Mouse (Mus musculus): ENCODE data around the gene Nutf2. TPM values are rescaled to one million over a fixed set of nuclear protein-coding genes. Genes with fewer than 3 reads are reported as not detected.
A peak's percentile ranks its signal among the peaks of the same experiment; 100 is the strongest.

Gene Nutf2
- polyA plus RNA-seq, 1 experiment from 2014 or later, result 241 TPM

DNA sequence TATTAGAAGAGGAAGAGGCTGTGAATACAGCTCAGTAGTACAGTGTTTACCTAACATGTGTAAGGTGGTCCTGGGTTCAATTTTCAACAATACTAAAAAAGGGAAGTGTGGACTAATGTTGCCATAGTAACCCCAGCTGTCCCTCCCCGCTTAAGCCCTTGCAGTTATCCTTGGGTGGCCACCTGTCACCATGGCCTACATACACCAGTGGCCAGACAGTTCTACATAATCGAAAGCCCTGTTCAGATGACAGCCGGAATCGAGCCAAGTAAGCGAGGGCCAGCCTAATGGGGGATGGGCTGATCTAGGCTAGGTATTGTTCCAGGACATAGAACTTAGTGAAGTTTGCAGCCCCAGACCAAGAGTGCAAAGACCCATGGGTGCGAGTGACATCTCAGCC, 23.4 kb upstream of the Nutf2 start:
- H3K4me2 ChIP-seq (replicated peaks), result no peak overlapping the region
- ATAC-seq (ENCODE audit: low FRiP score), result no peak
- WGBS, result 84% methylated on average over 6 of the region's 6 CpGs
- no peaks in the 10 kb centered on the region for H3K4me1 ChIP-seq
- no peaks in the 10 kb centered on the region for H3K9me3 ChIP-seq (replicated peaks)
- no peak overlapping the region for H3K4me3 ChIP-seq
- H3K27ac ChIP-seq, result no peak overlapping the region
- H3K36me3 ChIP-seq, result no peaks in the 10 kb centered on the region
- H3K27me3 ChIP-seq, result no peaks in the 10 kb centered on the region
- no peak overlapping the region for H3K9ac ChIP-seq

DNA sequence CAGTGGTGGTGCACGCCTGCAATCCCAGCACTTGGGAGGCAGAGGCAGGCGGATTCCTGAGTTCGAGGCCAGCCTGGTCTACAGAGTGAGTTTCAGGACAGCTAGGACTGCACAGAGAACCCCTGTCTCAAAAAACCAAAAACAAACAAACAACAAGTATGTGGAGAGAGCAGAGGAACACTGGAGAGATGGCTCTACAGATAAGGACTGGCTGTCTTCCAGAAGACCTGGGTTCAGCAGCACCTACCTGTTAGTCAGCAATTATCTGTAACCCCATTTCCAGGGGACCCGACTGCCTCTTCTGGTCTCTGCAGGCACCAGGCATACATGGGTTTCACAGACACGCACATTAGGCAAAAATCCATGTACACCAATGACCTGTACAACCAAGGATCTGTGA, 21.2 kb upstream of the Nutf2 start:
- H3K9ac ChIP-seq, result no peak overlapping the region
- H3K4me3 ChIP-seq, result no peak overlapping the region
- 91% methylated on average over 5 of the region's 5 CpGs for whole genome bisulfite sequencing
- H3K36me3 ChIP-seq, result peaks cover 8% of the 10 kb centered on the region
- ATAC-seq (ENCODE audit: low FRiP score), result no peak
- H3K4me2 ChIP-seq (replicated peaks), result no peak overlapping the region
- H3K27ac ChIP-seq, result no peak overlapping the region
- H3K9me3 ChIP-seq (replicated peaks), result no peaks in the 10 kb centered on the region
- H3K27me3 ChIP-seq, result no peaks in the 10 kb centered on the region
- no peaks in the 10 kb centered on the region for H3K4me1 ChIP-seq

DNA sequence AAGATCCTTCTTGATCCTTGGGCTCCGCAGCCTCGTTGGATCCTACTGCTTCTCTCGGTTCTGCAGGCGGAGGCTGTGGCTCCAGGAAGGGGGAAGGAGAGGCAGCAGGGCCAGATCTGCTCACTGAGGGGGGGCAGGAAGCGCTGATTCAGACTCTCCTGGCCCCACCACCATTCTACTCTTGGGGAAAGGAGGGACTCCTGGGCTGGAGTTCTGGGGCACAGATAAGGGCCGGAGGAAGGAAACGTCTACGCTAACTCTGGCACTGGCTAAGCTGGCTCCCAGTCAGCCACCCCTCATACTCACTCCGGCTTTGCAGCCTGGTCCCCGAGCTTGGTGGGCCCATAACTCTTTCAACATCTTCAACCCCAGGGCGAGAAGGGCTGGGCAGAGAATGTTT, 13.7 kb upstream of the Nutf2 start:
- H3K36me3 ChIP-seq, result peaks cover 63% of the 10 kb centered on the region
- 93% methylated on average over 11 of the region's 11 CpGs for WGBS

DNA sequence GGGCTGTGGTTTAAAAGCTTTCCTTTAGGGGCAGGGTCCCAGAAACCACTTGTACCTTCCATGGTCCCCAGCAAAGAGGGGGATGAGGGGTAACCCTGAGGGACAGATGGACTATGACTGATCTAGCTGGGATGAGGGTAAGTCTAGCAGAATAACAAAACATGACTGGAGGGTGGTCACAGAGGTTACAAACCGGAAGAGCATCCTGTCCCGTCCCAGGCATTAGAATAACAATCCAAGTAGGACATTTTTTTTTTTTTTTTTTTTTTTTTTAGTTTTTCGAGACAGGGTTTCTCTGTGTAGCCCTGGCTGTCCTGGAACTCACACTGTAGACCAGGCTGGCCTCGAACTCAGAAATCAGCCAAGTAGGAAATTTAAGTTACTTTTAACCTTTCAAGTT, 10.4 kb upstream of the Nutf2 start:
- no peak overlapping the region for H3K27ac ChIP-seq
- peaks cover 47% of the 10 kb centered on the region for H3K36me3 ChIP-seq
- ATAC-seq (ENCODE audit: low FRiP score), result no peak
- H3K9me3 ChIP-seq (replicated peaks), result no peaks in the 10 kb centered on the region
- H3K27me3 ChIP-seq, result no peaks in the 10 kb centered on the region
- WGBS, result 76% methylated on average over 4 of the region's 4 CpGs
- H3K9ac ChIP-seq, result no peak overlapping the region
- H3K4me1 ChIP-seq, result peaks cover 10% of the 10 kb centered on the region
- no peak overlapping the region for H3K4me3 ChIP-seq
- 0 out of 2 replicates have a peak overlapping the region, but pooled peaks have one; percentile 84 for H3K4me2 ChIP-seq (replicated peaks)

More for the DNA sequence above, 13.7 kb upstream of the Nutf2 start:
- Histone ChIP-seq H3K4me3 (no peak overlapping the region), H3K9me3 (replicated peaks) (no peaks in the 10 kb centered on the region), H3K4me1 (peaks cover 7% of the 10 kb centered on the region), H3K9ac (no peak overlapping the region), H3K27me3 (no peaks in the 10 kb centered on the region), H3K4me2 (replicated peaks) (no peak overlapping the region), H3K27ac (no peak overlapping the region)
- no peak for ATAC-seq (ENCODE audit: low FRiP score)

DNA sequence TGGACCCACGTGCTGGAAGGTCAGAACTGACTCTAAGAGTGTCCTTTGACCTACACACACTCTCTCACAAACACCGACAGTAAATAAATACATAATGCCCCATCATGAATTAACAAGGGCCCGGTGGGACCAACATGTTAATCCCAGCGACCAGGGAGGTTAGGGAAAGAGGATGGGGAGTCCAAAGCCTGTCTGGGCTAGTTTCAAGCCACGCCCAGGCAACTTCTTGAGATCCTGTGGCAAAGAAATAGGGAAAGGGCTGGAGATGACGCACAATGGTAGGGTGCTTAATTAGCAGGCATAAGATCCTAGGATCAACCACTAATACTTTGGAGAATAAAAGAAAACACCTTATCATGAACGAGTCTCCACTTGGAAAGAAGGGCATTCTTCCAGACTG, 9.8 kb upstream of the Nutf2 start:
- Histone ChIP-seq H3K9ac (no peak overlapping the region), H3K4me3 (peak overlapping the region; percentile 13)
- ATAC-seq (ENCODE audit: low FRiP score), result no peak

DNA sequence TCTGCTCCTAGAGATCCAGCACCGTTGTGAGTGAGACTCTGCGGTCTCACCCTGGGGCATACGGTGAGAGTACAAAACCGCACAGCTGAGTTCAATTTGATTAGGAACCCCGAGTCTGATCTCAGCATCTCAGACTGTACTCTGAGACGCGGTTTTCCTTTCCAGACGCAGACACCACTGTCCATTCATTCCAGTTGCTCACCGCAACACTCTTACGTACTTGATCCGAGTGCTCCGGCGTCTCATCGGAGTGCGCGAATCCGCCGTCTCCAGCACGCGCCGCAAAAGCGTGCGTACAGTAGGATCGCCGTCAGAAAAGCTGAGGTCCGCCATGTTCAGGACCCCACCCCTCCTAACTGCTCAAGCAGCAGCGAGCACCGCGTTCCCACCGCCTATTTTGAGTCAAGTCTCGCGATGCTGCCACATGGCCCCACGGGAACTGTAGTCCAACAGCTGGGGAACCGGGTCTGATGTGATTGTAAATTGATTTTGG, 8.7 kb upstream of the Nutf2 start:
- Histone ChIP-seq H3K4me1 (peaks cover 17% of the 10 kb centered on the region), H3K27ac (peak overlapping the region; percentile 77), H3K9ac (peak overlapping the region; percentile 87), H3K9me3 (replicated peaks) (no peaks in the 10 kb centered on the region), H3K27me3 (no peaks in the 10 kb centered on the region), H3K36me3 (peaks cover 30% of the 10 kb centered on the region), H3K4me2 (replicated peaks) (peak overlapping the region; percentile 84), H3K4me3 (peak overlapping the region; percentile 77)
- WGBS, result under 1% methylated on average over 34 of the region's 34 CpGs
- peak; percentile 79 for ATAC-seq (ENCODE audit: low FRiP score)

More for the DNA sequence above, 9.8 kb upstream of the Nutf2 start:
- peak overlapping the region; percentile 84 for H3K4me2 ChIP-seq (replicated peaks)
- H3K27me3 ChIP-seq, result no peaks in the 10 kb centered on the region
- peaks cover 41% of the 10 kb centered on the region for H3K36me3 ChIP-seq
- WGBS, result 82% methylated on average over 7 of the region's 7 CpGs
- peaks cover 10% of the 10 kb centered on the region for H3K4me1 ChIP-seq
- H3K9me3 ChIP-seq (replicated peaks), result no peaks in the 10 kb centered on the region
- no peak overlapping the region for H3K27ac ChIP-seq

DNA sequence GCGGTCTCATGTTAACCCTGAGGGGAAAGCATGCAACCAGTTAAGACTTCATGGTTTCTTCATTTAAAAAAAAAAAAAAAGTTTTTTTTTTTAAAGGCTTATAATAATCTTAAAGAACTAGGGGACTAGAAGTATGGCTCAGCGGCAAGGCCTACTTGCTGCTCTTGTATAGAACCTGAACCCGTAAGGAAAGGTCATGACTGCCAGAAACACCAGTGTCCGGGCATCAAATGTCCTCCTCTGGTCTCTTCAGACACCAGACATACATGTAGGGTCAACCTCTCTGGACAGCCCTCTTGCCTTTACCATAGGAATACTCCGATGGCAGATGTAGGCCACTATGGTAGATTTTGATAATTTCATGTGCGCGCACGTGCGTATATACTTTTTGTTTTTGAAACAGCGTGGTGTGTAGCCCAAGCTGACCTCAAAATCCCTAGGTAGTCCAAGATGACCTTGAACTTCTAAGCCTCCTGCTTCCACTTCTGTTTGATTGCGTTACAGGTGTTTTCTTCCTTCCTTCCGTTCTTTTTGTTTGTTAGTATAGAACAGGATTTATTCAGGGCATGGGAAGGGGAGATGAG, 8.1 kb upstream of the Nutf2 start:
- H3K27ac ChIP-seq, result no peak overlapping the region
- 81% methylated on average over 12 of the region's 12 CpGs for WGBS
- H3K4me3 ChIP-seq, result peak overlapping the region; percentile 77; the same call in 1 of the 2 replicates
- H3K36me3 ChIP-seq, result peaks cover 24% of the 10 kb centered on the region
- H3K4me1 ChIP-seq, result peaks cover 22% of the 10 kb centered on the region
- H3K4me2 ChIP-seq (replicated peaks), result no peak overlapping the region
- H3K9me3 ChIP-seq (replicated peaks), result no peaks in the 10 kb centered on the region
- H3K27me3 ChIP-seq, result no peaks in the 10 kb centered on the region
- no peak overlapping the region for H3K9ac ChIP-seq
- ATAC-seq (ENCODE audit: low FRiP score), result peak; percentile 0; the same call in 1 of the 2 replicates

DNA sequence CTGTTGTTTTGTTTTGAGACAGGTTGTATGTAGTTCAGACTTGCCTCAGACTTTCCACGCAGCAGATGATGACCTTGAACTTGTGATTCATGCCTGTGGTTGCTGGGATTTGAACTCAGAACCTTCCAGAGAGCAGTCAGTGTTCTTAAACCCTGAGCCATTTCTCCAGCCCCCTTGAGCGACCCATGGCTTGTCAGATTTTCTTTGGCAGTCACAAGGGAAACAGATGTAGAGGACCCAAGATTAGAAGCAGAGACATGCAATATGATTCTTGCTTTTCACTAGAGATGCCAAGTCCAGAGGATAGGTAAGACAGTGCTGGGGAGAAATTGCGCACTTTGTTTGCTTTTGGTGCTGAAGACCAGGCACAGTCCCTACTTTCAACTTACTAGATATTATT, 7.2 kb upstream of the Nutf2 start, which contains the start of gene Cenpt:
Gene Cenpt (minus strand): TSS at position 101 of the 400 bp plus-strand sequence.
- no peak within 1 kb of the TSS for H3K4me2 ChIP-seq (replicated peaks)
- H3K27me3 ChIP-seq, result no peaks in the 10 kb centered on the region
- ATAC-seq (ENCODE audit: low FRiP score), result no peak
- no peak within 1 kb of the TSS for H3K27ac ChIP-seq
- H3K36me3 ChIP-seq, result peaks cover 15% of the 10 kb centered on the region
- H3K4me3 ChIP-seq, result no peak within 1 kb of the TSS
- no peaks in the 10 kb centered on the region for H3K9me3 ChIP-seq (replicated peaks)
- no peak within 1 kb of the TSS for H3K9ac ChIP-seq
- WGBS, result 90% methylated on average over 3 of the region's 3 CpGs
- H3K4me1 ChIP-seq, result peaks cover 29% of the 10 kb centered on the region

DNA sequence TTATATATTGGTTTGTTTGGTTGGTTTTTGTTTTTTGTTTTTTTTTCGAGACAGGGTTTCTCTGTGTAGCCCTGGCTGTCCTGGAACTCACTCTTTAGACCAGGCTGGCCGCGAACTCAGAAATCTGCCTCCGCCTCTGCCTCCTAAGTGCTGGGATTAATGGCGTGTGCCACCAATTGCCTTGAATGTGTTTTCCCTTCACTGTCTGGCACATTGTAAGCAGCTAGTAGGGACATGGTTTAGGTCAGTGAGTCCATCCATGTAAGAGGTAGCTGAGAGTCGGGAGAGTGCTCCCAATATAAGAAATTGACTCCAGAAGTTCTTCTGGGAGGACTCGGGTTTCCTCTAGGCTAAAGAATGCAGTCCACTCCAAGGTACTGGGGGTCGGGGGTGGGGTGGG, 6.1 kb upstream of the Nutf2 start:
- Histone ChIP-seq H3K27me3 (no peaks in the 10 kb centered on the region), H3K9ac (peak overlapping the region; percentile 70; the same call in 1 of the 2 replicates), H3K4me2 (replicated peaks) (peak overlapping the region; percentile 84), H3K9me3 (replicated peaks) (no peaks in the 10 kb centered on the region), H3K4me3 (peak overlapping the region; percentile 65), H3K27ac (peak overlapping the region; percentile 81; the same call in 1 of the 2 replicates), H3K4me1 (peaks cover 31% of the 10 kb centered on the region), H3K36me3 (peaks cover 4% of the 10 kb centered on the region)
- 27% methylated on average over 8 of the region's 8 CpGs for WGBS
- no peak for ATAC-seq (ENCODE audit: low FRiP score)

DNA sequence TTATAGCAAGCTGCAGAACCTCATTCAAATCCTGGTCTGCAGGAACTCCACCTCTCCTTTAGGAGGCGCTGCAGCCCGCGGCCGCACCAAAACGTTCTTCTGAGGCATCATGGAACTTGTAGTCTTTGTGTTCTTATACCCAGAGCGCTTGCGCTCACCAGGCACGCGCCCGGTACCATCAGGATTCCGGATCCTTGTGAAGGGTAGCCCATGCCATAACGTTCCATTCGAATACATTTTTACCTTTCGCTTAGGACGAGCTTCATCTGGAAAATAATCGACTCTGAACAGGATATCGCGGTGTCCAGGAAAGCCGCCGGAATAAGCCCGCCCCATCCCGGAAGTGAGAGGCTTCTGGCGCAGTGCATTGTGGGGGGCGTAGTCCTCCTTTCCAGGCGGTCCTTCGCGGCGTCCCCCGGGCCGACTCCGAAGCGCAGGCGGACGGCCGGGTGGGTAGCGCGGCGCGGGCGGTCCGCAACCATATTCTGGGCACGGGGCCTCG, 5.6 kb upstream of the Nutf2 start, which contains the start of gene Thap11:
Gene Thap11 (plus strand): TSS at position 418 of the 502 bp plus-strand sequence.
- H3K27ac ChIP-seq, result peak within 1 kb of the TSS; percentile 81

DNA sequence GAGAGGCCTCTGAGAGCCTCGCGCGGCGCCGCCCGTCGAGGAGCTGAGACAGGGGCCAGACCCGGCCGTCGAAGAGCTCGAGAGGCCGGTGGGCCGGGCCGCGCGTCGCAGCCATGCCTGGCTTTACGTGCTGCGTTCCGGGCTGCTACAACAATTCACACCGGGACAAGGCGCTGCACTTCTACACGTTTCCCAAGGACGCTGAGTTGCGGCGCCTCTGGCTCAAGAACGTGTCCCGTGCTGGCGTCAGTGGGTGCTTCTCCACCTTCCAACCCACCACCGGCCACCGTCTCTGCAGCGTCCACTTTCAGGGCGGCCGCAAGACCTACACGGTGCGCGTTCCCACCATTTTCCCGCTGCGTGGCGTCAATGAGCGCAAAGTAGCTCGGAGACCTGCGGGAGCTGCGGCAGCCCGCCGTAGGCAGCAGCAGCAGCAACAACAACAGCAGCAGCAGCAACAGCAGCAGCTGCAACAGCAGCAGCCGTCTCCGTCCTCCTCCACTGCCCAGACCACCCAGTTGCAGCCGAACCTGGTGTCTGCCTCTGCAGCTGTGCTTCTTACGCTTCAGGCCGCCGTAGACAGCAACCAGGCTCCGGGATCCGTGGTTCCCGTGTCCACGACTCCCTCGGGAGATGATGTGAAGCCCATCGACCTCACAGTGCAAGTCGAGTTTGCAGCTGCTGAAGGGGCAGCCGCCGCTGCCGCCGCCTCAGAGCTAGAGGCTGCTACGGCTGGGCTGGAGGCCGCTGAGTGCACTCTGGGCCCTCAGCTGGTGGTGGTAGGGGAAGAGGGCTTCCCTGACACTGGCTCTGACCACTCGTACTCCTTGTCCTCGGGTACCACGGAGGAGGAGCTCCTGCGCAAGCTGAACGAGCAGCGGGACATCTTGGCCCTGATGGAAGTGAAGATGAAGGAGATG, 4.9 kb upstream of the Nutf2 start:
- under 1% methylated on average over 71 of the region's 71 CpGs for WGBS

More for the DNA sequence above, 5.6 kb upstream of the Nutf2 start, which contains the start of gene Thap11:
- Histone ChIP-seq H3K9ac (peak within 1 kb of the TSS; percentile 70), H3K27me3 (no peaks in the 10 kb centered on the region), H3K9me3 (replicated peaks) (no peaks in the 10 kb centered on the region), H3K4me2 (replicated peaks) (peak within 1 kb of the TSS; percentile 84), H3K4me1 (peaks cover 35% of the 10 kb centered on the region), H3K4me3 (peak within 1 kb of the TSS; percentile 65), H3K36me3 (no peaks in the 10 kb centered on the region)
- peak; percentile 91 for ATAC-seq (ENCODE audit: low FRiP score)
- under 1% methylated on average over 43 of the region's 43 CpGs for whole genome bisulfite sequencing

More for the DNA sequence above, 4.9 kb upstream of the Nutf2 start:
- Histone ChIP-seq H3K27ac (peak overlapping the region; percentile 81), H3K4me3 (peak overlapping the region; percentile 65), H3K4me1 (peaks cover 35% of the 10 kb centered on the region), H3K4me2 (replicated peaks) (peak overlapping the region; percentile 84), H3K36me3 (no peaks in the 10 kb centered on the region), H3K9ac (peak overlapping the region; percentile 70), H3K27me3 (no peaks in the 10 kb centered on the region), H3K9me3 (replicated peaks) (no peaks in the 10 kb centered on the region)
- ATAC-seq (ENCODE audit: low FRiP score), result peak; percentile 20
